Mouse (Mus musculus) C2C12 (cell line): Measurements from ENCODE around the gene Pomp.
"Not testable (repeated sequence)": the region's sequence is repeated elsewhere in the genome, so short reads cannot be mapped to it uniquely, and the experiment has no call there.

Experiments used
- CTCF ChIP-seq: IDR thresholded peaks from one replicate; pipeline ENCODE4 v1.5.1; 2011; ENCODE audit not compliant: control insufficient read depth, insufficient read depth, insufficient read length
- MAX ChIP-seq: IDR thresholded peaks from one replicate; pipeline ENCODE4 v1.6.1; 2011; ENCODE audit warnings: mild to moderate bottlenecking, control low read depth
- MYOG ChIP-seq: IDR thresholded peaks from one replicate; pipeline ENCODE4 v1.6.1; 2011; ENCODE audit not compliant: control insufficient read depth, insufficient read length; ENCODE audit errors: extremely low read depth
- USF1 ChIP-seq: IDR thresholded peaks from one replicate; pipeline ENCODE4 v1.6.1; 2011; ENCODE audit warnings: low read depth, mild to moderate bottlenecking, control low read depth, moderate library complexity

GRCm38 (mm10) chr5:147896501-147896900, 36.2 kb downstream of the Pomp start:
- not testable (repeated sequence) for TF ChIP-seq CTCF, MYOG, USF1, MAX
